Mouse (Mus musculus) kidney, embryonic 14.5 days (tissue): ENCODE results near the gene Gabra6. TPM values are rescaled to one million over a fixed set of nuclear protein-coding genes. Genes with fewer than 3 reads are reported as not detected.

ENCODE experiments used
- ATAC-seq: fragments of 200-750 bp; cut with Nextera tagmentation; 2 replicates; pipeline ENCODE4 v1.8.0; 2017; ENCODE audit warnings: moderate number of reproducible peaks, mild to moderate bottlenecking, moderate TSS enrichment, moderate library complexity; ENCODE audit not compliant: low FRiP score, low TSS enrichment
- H3K27ac ChIP-seq: fragments of 300-500 bp; sonication (generic); 2 replicates; pipeline ENCODE4 v1.5.1; 2014; ENCODE audit warnings: low read depth, mild to moderate bottlenecking, low read length, moderate library complexity, mixed read lengths
- H3K27me3 ChIP-seq: fragments of 300-500 bp; sonication (generic); 2 replicates; pipeline ENCODE4 v1.6.1; 2014; ENCODE audit warnings: mild to moderate bottlenecking, low read length; ENCODE audit not compliant: control insufficient read depth, insufficient read depth
- H3K36me3 ChIP-seq: fragments of 300-500 bp; sonication (generic); 2 replicates; pipeline ENCODE4 v1.6.1; 2014; ENCODE audit warnings: low read length, mixed read lengths; ENCODE audit not compliant: control insufficient read depth, insufficient read depth
- H3K4me1 ChIP-seq: fragments of 300-500 bp; sonication (generic); 2 replicates; pipeline ENCODE4 v1.6.1; 2014; ENCODE audit warnings: low read length, mixed read lengths; ENCODE audit not compliant: control insufficient read depth, insufficient read depth
- H3K4me2 ChIP-seq: fragments of 300-500 bp; sonication (generic); replicated peaks from 2 replicates; pipeline ENCODE4 v1.6.1; 2014; ENCODE audit warnings: low read depth, mild to moderate bottlenecking, low read length
- H3K4me3 ChIP-seq: fragments of 300-500 bp; sonication (generic); 2 replicates; pipeline ENCODE4 v1.5.1; 2014; ENCODE audit warnings: mild to moderate bottlenecking, low read length
- H3K9ac ChIP-seq: fragments of 300-500 bp; sonication (generic); 2 replicates; pipeline ENCODE4 v1.6.1; 2014; ENCODE audit warnings: low read depth, mild to moderate bottlenecking, low read length, moderate library complexity
- H3K9me3 ChIP-seq: fragments of 300-500 bp; sonication (generic); 2 replicates; pipeline ENCODE4 v1.6.1; 2016; ENCODE audit warnings: low read length; ENCODE audit not compliant: control insufficient read depth
- WGBS: fragments of 180-500 bp; shearing (Covaris S2); extraction: QIAGEN DNeasy Blood & Tissue Kit; methylation state at CpG from one replicate; pipeline ENCODE4 v1.1.7; 2014; 5-methylcytosine and 5-hydroxymethylcytosine counted together
- polyA plus RNA-seq: library from polyadenylated mRNA; unstranded; fragments of >200 nt; fragmentation: Nextera tagmentation; extraction: Ambion mirVana; gene quantifications from 2 replicates; pipeline ENCODE4 v1.2.1, GENCODE M21; 2014

Gabra6 gene
- polyA plus RNA-seq, 1 experiment from 2014 or later = not detected

DNA sequence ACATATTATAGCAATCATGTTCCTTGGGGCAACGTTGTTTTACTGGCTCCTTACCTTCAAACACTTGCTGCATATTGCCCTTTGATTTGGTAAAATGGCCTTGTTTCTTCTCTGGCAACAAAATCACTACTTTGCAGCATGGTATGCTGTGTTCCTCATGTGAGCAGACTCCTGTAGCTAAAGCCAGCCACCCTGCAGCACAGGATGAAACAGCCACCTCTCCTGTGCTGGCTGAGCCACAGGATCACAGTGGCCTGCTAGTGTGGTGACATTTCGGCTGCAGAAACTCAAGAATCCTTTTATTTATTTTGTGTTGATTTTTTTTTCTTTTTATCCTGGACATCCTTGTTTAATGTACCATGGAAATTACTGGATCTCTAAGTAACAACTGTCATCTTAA, 11.8 kb downstream of the Gabra6 start:
- no peak overlapping the region for H3K4me3 ChIP-seq
- ATAC-seq = no peak
- H3K27ac ChIP-seq = no peak overlapping the region
- H3K27me3 ChIP-seq = no peaks in the 10 kb centered on the region
- no peak overlapping the region for H3K4me2 ChIP-seq
- H3K4me1 ChIP-seq = no peaks in the 10 kb centered on the region
- no peaks in the 10 kb centered on the region for H3K36me3 ChIP-seq
- WGBS = 78% methylated on average over 2 of the region's 2 CpGs
- H3K9ac ChIP-seq = no peak overlapping the region
- H3K9me3 ChIP-seq = no peaks in the 10 kb centered on the region

DNA sequence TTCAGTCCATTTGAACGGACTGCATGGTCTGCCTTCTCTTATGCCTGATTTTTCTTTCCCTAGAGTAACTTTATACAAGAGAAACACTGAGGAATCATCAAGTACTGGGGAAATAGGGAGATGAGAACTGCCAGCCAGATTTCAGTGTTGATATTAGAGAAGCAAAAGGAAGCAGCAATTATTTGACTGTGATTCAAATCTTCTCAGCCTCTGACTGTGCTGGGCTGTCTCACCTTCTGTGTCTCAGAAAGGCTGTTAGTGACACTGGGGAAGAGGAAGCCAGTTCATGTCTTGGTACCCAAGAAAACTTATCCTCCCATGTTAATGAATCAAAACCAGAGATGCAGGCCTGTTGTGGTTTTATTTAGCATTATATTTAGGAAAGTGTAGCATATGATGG, 14.8 kb downstream of the Gabra6 start:
- 79% methylated on average over 1 of the region's 1 CpGs for WGBS
- no peak for ATAC-seq
- no peak overlapping the region for H3K9ac ChIP-seq

DNA sequence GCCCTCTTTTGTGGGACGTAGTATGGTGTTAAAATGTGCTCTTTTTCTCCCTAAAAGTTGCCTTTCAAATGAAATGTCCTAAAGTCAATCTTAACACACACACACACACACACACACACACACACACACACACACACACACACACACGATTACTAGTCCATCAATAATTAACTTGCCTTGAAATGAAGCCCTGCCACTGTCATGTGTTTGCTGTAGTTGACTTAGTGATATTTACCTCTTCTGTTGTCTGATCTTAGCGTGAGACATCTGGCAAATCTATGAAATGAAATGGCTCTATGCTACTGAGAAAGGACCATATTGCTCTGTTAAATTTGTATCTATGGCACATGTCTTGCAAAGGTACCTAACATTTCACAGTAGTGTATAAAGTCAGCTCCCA, 61.9 kb downstream of the Gabra6 start:
- Histone ChIP-seq H3K4me2 (no peak overlapping the region), H3K9me3 (no peaks in the 10 kb centered on the region), H3K27ac (no peak overlapping the region), H3K4me1 (no peaks in the 10 kb centered on the region), H3K27me3 (no peaks in the 10 kb centered on the region), H3K9ac (no peak overlapping the region), H3K4me3 (no peak overlapping the region), H3K36me3 (no peaks in the 10 kb centered on the region)
- 72% methylated on average over 3 of the region's 3 CpGs for WGBS
- ATAC-seq = no peak

More for the DNA sequence above, 14.8 kb downstream of the Gabra6 start:
- Histone ChIP-seq H3K9me3 (no peaks in the 10 kb centered on the region), H3K27me3 (no peaks in the 10 kb centered on the region), H3K36me3 (no peaks in the 10 kb centered on the region), H3K4me2 (no peak overlapping the region), H3K27ac (no peak overlapping the region), H3K4me1 (no peaks in the 10 kb centered on the region), H3K4me3 (no peak overlapping the region)

Other genes starting within 250 kb of the Gabra6 start
- gene Gabra1, start 138.1 kb downstream of the Gabra6 start, polyA plus RNA-seq = 1.7 and 2.5 TPM in 2 replicates
- 0.91 and 2.9 TPM in 2 replicates for gene Gabrb2, start 98.7 kb upstream of the Gabra6 start, polyA plus RNA-seq